Comparison of ENCODE assay signal across 26 mouse cellular contexts in genomic region chr1:190214626-190215025, GRCm38 (mm10). TPM values are rescaled to one million over a fixed set of nuclear protein-coding genes. Genes with fewer than 3 reads are reported as not detected.
DNase-seq lines count a peak whose midpoint lies in the region; ATAC-seq and TF ChIP-seq lines count a peak whose summit lies in the region.
"Had no signal": no experiment of that assay in that cellular context is flagged by ENCODE, and none has a peak within 500 bp of the region (broad histone marks: within the 10 kb centered on the region; RNA-seq: fewer than 3 reads in every experiment).

No protein-coding gene starts in this region.

- H3K9me3 ChIP-seq in kidney, embryonic 15.5 days (replicated peaks) = no peaks in the 10 kb centered on the region
- H3K9me3 ChIP-seq in lung, postnatal 0 days (ENCODE audit: low read length) = no peaks in the 10 kb centered on the region
- H3K9me3 ChIP-seq: forebrain, embryonic 10.5 days; heart, embryonic 15.5 days; limb, embryonic 13.5 days; liver, embryonic 12.5 days; lung, embryonic 15.5 days; neural tube, embryonic 13.5 days; stomach, embryonic 15.5 days had no signal

- H3K27me3 ChIP-seq in kidney, embryonic 15.5 days = no peaks in the 10 kb centered on the region
- no peaks in the 10 kb centered on the region for H3K27me3 ChIP-seq in lung, postnatal 0 days (replicated peaks; ENCODE audit: insufficient read depth, low read length)
- H3K27me3 ChIP-seq: heart, embryonic 15.5 days; liver, embryonic 12.5 days; neural tube, embryonic 13.5 days; stomach, embryonic 15.5 days had no signal

- 0 out of 2 replicates have a peak, but pooled peaks cover 2% of the 10 kb centered on the region for H3K4me1 ChIP-seq in kidney, embryonic 15.5 days
- H3K4me1 ChIP-seq in lung, postnatal 0 days (ENCODE audit: insufficient read depth, low read depth, low read length) = no peaks in the 10 kb centered on the region
- H3K4me1 ChIP-seq in lung, adult 2 months (ENCODE audit: control insufficient read depth, insufficient read depth, low read length) = no peaks in the 10 kb centered on the region
- H3K4me1 ChIP-seq: heart, embryonic 15.5 days; limb, embryonic 13.5 days; liver, embryonic 12.5 days; neural tube, embryonic 13.5 days; stomach, embryonic 15.5 days had no signal

- no peaks in the 10 kb centered on the region for H3K36me3 ChIP-seq in kidney, embryonic 15.5 days
- no peaks in the 10 kb centered on the region for H3K36me3 ChIP-seq in lung, postnatal 0 days (ENCODE audit: insufficient read depth, low read length)
- H3K36me3 ChIP-seq: forebrain, embryonic 10.5 days; heart, embryonic 15.5 days; limb, embryonic 13.5 days; liver, embryonic 12.5 days; lung, embryonic 15.5 days; neural tube, embryonic 13.5 days; stomach, embryonic 15.5 days had no signal

- no peak overlapping the region for H3K4me3 ChIP-seq in kidney, embryonic 15.5 days (replicated peaks)
- no peak overlapping the region for H3K4me3 ChIP-seq in lung, postnatal 0 days (ENCODE audit: low read depth, low read length)
- no peak overlapping the region for H3K4me3 ChIP-seq in lung, adult 2 months (replicated peaks; ENCODE audit: extremely low read depth, low read depth, low read length)
- H3K4me3 ChIP-seq: forebrain, embryonic 10.5 days; heart, embryonic 15.5 days; limb, embryonic 13.5 days; liver, embryonic 12.5 days; lung, embryonic 15.5 days; myocyte; neural tube, embryonic 13.5 days; stomach, embryonic 15.5 days had no signal

- DNase-seq in kidney, adult 11 months = peak; percentile 14
- DNase-seq in lung, postnatal 0 days (ENCODE audit: low spot score) = peak; percentile 54
- DNase-seq in lung, adult 2 months = no peak
- peak; percentile 40 to 63 for DNase-seq in kidney, postnatal 4 days
- DNase-seq in lung, postnatal 4 days = peak; percentile 43 to 58
- DNase-seq in left cerebral cortex, adult 9 months (ENCODE audit: low spot score in 2 of 2) = no peak
- DNase-seq: adrenal gland, adult 8-10 months; cerebellum, adult 11-12 months; forebrain, postnatal 0 days; gastrocnemius, postnatal 14 days; heart, postnatal 36 days; right cerebral cortex, adult 18-20 months; right cerebral cortex, postnatal 4 days; thymus, postnatal 25 days had no signal

- no peak overlapping the region for H3K9ac ChIP-seq in kidney, embryonic 15.5 days
- H3K9ac ChIP-seq in lung, postnatal 0 days (replicated peaks; ENCODE audit: low read depth) = no peak overlapping the region
- H3K9ac ChIP-seq: forebrain, postnatal 0 days; heart, embryonic 15.5 days; hindbrain, embryonic 14.5 days; limb, embryonic 13.5 days; liver, embryonic 12.5 days; lung, embryonic 15.5 days; neural tube, embryonic 13.5 days; stomach, embryonic 15.5 days had no signal

- no peak; the same call in 1 of the 2 replicates for TF ChIP-seq EP300 in lung, postnatal 0 days (IDR thresholded peaks at IDR 0.05)

- no peak for TF ChIP-seq CTCF in lung, postnatal 0 days (IDR thresholded peaks at IDR 0.05)
- TF ChIP-seq CTCF in lung, adult 2 months (IDR thresholded peaks at IDR 0.05; ENCODE audit: insufficient read depth, low read length) = no peak

- no peak overlapping the region for H3K4me2 ChIP-seq in kidney, embryonic 15.5 days
- no peak overlapping the region for H3K4me2 ChIP-seq in lung, postnatal 0 days (replicated peaks; ENCODE audit: low read depth, low read length)
- H3K4me2 ChIP-seq: heart, embryonic 15.5 days; hindbrain, embryonic 14.5 days; limb, embryonic 13.5 days; liver, embryonic 12.5 days; lung, embryonic 15.5 days; neural tube, embryonic 13.5 days; stomach, embryonic 15.5 days had no signal

- no peak for TF ChIP-seq POLR2A in lung, adult 2 months (IDR thresholded peaks at IDR 0.05; ENCODE audit: borderline replicate concordance, extremely low read depth, low read depth, low read length)

- H3K27ac ChIP-seq in kidney, embryonic 15.5 days = no peak overlapping the region
- no peak overlapping the region for H3K27ac ChIP-seq in lung, postnatal 0 days (ENCODE audit: low read length)
- H3K27ac ChIP-seq: forebrain, embryonic 10.5 days; heart, embryonic 15.5 days; hindbrain, embryonic 14.5 days; limb, embryonic 13.5 days; liver, embryonic 12.5 days; lung, embryonic 15.5 days; neural tube, embryonic 13.5 days; stomach, embryonic 15.5 days had no signal

- ATAC-seq in kidney, embryonic 15.5 days (replicated peaks; ENCODE audit: low FRiP score) = no peak
- peak; percentile 26; the same call in 1 of the 2 replicates for ATAC-seq in lung, postnatal 0 days
- ATAC-seq: activated CD4-positive, CD25-positive, alpha-beta regulatory T cell, adult 4 months; forebrain, postnatal 0 days; liver, embryonic 12.5 days; midbrain, embryonic 16.5 days had no signal

- WGBS in kidney, embryonic 15.5 days = 47% methylated on average over 7 of the region's 7 CpGs
- WGBS in lung, postnatal 0 days = 19% methylated on average over 7 of the region's 7 CpGs
- 20% methylated on average over 7 of the region's 7 CpGs for WGBS in lung, adult 2 months

RNA-seq across cellular contexts. Expression of gene Prox1, which starts 44.1 kb away (rescaled TPM):
- 1.3 and 1.8 TPM in 2 replicates for polyA plus RNA-seq in kidney, embryonic 15.5 days (2015; fragmentation: Nextera tagmentation; extraction: Ambion mirVana)
- 1.1 and 1.5 TPM in 2 replicates for polyA plus RNA-seq in lung, postnatal 0 days (2015; fragmentation: Nextera tagmentation; extraction: Ambion mirVana)
- polyA plus RNA-seq in lung, adult 2 months (2012; rRNA removed) = 0.78 and 1.2 TPM in 2 replicates

Comparison
In these comparisons a context has a peak if more than half of its experiments do, and no peak if none do; other contexts are left out.
1. DNase-seq: peak in kidney, adult 11 months (single experiment), lung, postnatal 0 days (single experiment), kidney, postnatal 4 days (2 of 2) and lung, postnatal 4 days (2 of 2); none in lung, adult 2 months (single experiment) and left cerebral cortex, adult 9 months (0 of 2).